Mouse (Mus musculus): Measurements from ENCODE around the gene Imp4.
A peak's percentile ranks its signal among the peaks of the same experiment; 100 is the strongest.

The Imp4 gene

GRCm38 (mm10) chr1:34460061-34460441 lies 20.4 kb downstream of the Imp4 start:
- DNase-seq (ENCODE audit: low spot score) = no peak

- peak; percentile 65 for DNase-seq (ENCODE audit: low spot score)
Observed at GRCm38 (mm10) chr1:34462766-34463165, 23.1 kb downstream of the Imp4 start.

GRCm38 (mm10) chr1:34464310-34464817 lies 24.7 kb downstream of the Imp4 start:
- no peak for DNase-seq (ENCODE audit: low spot score)

- no peak for DNase-seq (ENCODE audit: low spot score)
Observed at GRCm38 (mm10) chr1:34465445-34465844, 25.8 kb downstream of the Imp4 start.

GRCm38 (mm10) chr1:34468051-34468450 lies 28.4 kb downstream of the Imp4 start:
- no peak for DNase-seq (ENCODE audit: low spot score)

- no peak for DNase-seq (ENCODE audit: low spot score)
Observed at GRCm38 (mm10) chr1:34468500-34468899, 28.8 kb downstream of the Imp4 start.

- no peak for DNase-seq (ENCODE audit: low spot score)
Observed at GRCm38 (mm10) chr1:34469801-34470200, 30.1 kb downstream of the Imp4 start.

- peak; percentile 29 for DNase-seq (ENCODE audit: low spot score)
Observed at GRCm38 (mm10) chr1:34472427-34473300, 33.0 kb downstream of the Imp4 start.

GRCm38 (mm10) chr1:34478891-34479655 lies 39.4 kb downstream of the Imp4 start:
- no peak for DNase-seq (ENCODE audit: low spot score)

GRCm38 (mm10) chr1:34480801-34481200 lies 41.1 kb downstream of the Imp4 start:
- DNase-seq (ENCODE audit: low spot score) = no peak

- no peak for DNase-seq (ENCODE audit: low spot score)
Observed at GRCm38 (mm10) chr1:34481920-34482669, 42.4 kb downstream of the Imp4 start.

- no peak for DNase-seq (ENCODE audit: low spot score)
Observed at GRCm38 (mm10) chr1:34484470-34484869, 44.8 kb downstream of the Imp4 start.

GRCm38 (mm10) chr1:34485461-34486188 lies 46.0 kb downstream of the Imp4 start:
- peak; percentile 59 for DNase-seq (ENCODE audit: low spot score)

GRCm38 (mm10) chr1:34487383-34487782 lies 47.7 kb downstream of the Imp4 start:
- no peak for DNase-seq (ENCODE audit: low spot score)

- DNase-seq (ENCODE audit: low spot score) = no peak
Observed at GRCm38 (mm10) chr1:34489852-34490541, 50.3 kb downstream of the Imp4 start.

- no peak for DNase-seq (ENCODE audit: low spot score)
Observed at GRCm38 (mm10) chr1:34491480-34491879, 51.8 kb downstream of the Imp4 start.
